Mouse (Mus musculus) heart, postnatal 0 days (tissue): Measurements from ENCODE around the gene Tpbg.

ENCODE experiments used
- CTCF ChIP-seq: IDR thresholded peaks from 2 replicates; pipeline ENCODE4 v1.5.1; 2016; ENCODE audit warnings: antibody characterized with exemption, control low read depth, low read depth
- EP300 ChIP-seq: IDR thresholded peaks from 2 replicates; pipeline ENCODE4 v1.6.1; 2016; ENCODE audit warnings: antibody characterized with exemption, low read depth

DNA sequence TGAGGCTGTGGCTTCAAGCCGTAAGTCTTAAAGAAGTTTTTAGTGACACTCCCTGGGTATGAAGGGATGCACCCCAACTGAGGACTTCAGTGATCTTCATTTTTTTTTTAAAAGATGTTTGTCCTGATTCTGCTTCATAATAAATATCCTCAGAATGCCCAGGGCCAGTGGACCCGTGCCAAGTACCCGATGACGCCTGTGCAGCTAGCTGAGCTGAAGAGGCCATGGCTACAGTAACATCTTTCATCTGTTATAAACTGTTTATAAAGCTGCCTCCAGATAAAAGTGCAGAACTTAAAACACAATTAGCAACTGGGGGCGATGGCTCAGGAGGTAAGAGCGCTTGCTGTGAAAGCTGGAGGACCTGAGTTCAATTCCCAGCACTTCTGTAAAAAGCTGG, 20.4 kb downstream of the Tpbg start:
- TF ChIP-seq CTCF (no peak), EP300 (no peak)
